Mouse (Mus musculus): ENCODE measurements around the gene Slc27a2. TPM values are rescaled to one million over a fixed set of nuclear protein-coding genes. Genes with fewer than 3 reads are reported as not detected.
A peak's percentile ranks its signal among the peaks of the same experiment; 100 is the strongest.
"Not testable (repeated sequence)": the region's sequence is repeated elsewhere in the genome, so short reads cannot be mapped to it uniquely, and the experiment has no call there.

The Slc27a2 gene
- under 1 TPM in 1 of 2 experiments, not detected in 1; 0.21 TPM for total RNA-seq (2021)
- long read RNA-seq, experiment 1 = 0 reads
- long read RNA-seq, experiment 2 = 0 reads

- intact Hi-C loops (cut with DNase I; ENCODE audit: low total_unique reads) = no loop called here
- DNase-seq = peak; percentile 13
These were observed at the start of gene Slc27a2 for GRCm38 (mm10) chr2:126552357-126553290. TSS of gene Slc27a2 (plus strand) at chr2:126552407.

GRCm38 (mm10) chr2:126505156-126505555, 47.1 kb upstream of the Slc27a2 start:
- intact Hi-C loops (cut with DNase I; ENCODE audit: low total_unique reads) = no loop called here
- peak; percentile 19 for DNase-seq

GRCm38 (mm10) chr2:126507477-126507876, 44.7 kb upstream of the Slc27a2 start:
- intact Hi-C loops (cut with DNase I; ENCODE audit: low total_unique reads) = no loop called here
- no peak for DNase-seq

GRCm38 (mm10) chr2:126508228-126508627, 44.0 kb upstream of the Slc27a2 start:
- intact Hi-C loops (cut with DNase I; ENCODE audit: low total_unique reads) = no loop called here
- no peak for DNase-seq

GRCm38 (mm10) chr2:126515069-126515826, 37.0 kb upstream of the Slc27a2 start:
- DNase-seq = no peak
- intact Hi-C loops (cut with DNase I; ENCODE audit: low total_unique reads) = no loop called here

- DNase-seq = no peak
- intact Hi-C loops (cut with DNase I; ENCODE audit: low total_unique reads) = loop anchor here (10.0 kb wide), 1 partner anchor 625 kb away; no protein-coding TSS in a partner anchor
These were observed 32.2 kb upstream of the Slc27a2 start for GRCm38 (mm10) chr2:126519872-126520581.

- intact Hi-C loops (cut with DNase I; ENCODE audit: low total_unique reads) = loop anchor here (10.0 kb wide), 1 partner anchor 626 kb away; no protein-coding TSS in a partner anchor
- no peak for DNase-seq
These were observed 31.4 kb upstream of the Slc27a2 start for GRCm38 (mm10) chr2:126520828-126521227.

GRCm38 (mm10) chr2:126521471-126521870, 30.7 kb upstream of the Slc27a2 start:
- no peak for DNase-seq
- intact Hi-C loops (cut with DNase I; ENCODE audit: low total_unique reads) = loop anchor here (10.0 kb wide), 1 partner anchor 627 kb away; no protein-coding TSS in a partner anchor

- intact Hi-C loops (cut with DNase I; ENCODE audit: low total_unique reads) = loop anchor here (10.0 kb wide), 1 partner anchor 627 kb away; no protein-coding TSS in a partner anchor
- DNase-seq = no peak
These were observed 30.2 kb upstream of the Slc27a2 start for GRCm38 (mm10) chr2:126522056-126522455.

GRCm38 (mm10) chr2:126523101-126523745, 29.0 kb upstream of the Slc27a2 start:
- intact Hi-C loops (cut with DNase I; ENCODE audit: low total_unique reads) = loop anchor here (10.0 kb wide), 1 partner anchor 628 kb away; no protein-coding TSS in a partner anchor
- DNase-seq = not testable (repeated sequence)

- intact Hi-C loops (cut with DNase I; ENCODE audit: low total_unique reads) = loop anchor here (10.0 kb wide), 1 partner anchor 629 kb away; no protein-coding TSS in a partner anchor
These were observed 27.9 kb upstream of the Slc27a2 start for GRCm38 (mm10) chr2:126524271-126524670.

GRCm38 (mm10) chr2:126527461-126527860, 24.7 kb upstream of the Slc27a2 start:
- intact Hi-C loops (cut with DNase I; ENCODE audit: low total_unique reads) = loop anchor here (10.0 kb wide), 1 partner anchor 633 kb away; no protein-coding TSS in a partner anchor
- no peak for DNase-seq

More at GRCm38 (mm10) chr2:126524271-126524670, 27.9 kb upstream of the Slc27a2 start:
- DNase-seq = no peak

- no peak for DNase-seq
- intact Hi-C loops (cut with DNase I; ENCODE audit: low total_unique reads) = no loop called here
These were observed 21.6 kb upstream of the Slc27a2 start for GRCm38 (mm10) chr2:126530581-126530980.

GRCm38 (mm10) chr2:126537654-126538053, 14.6 kb upstream of the Slc27a2 start:
- intact Hi-C loops (cut with DNase I; ENCODE audit: low total_unique reads) = no loop called here
- no peak for DNase-seq

GRCm38 (mm10) chr2:126540390-126540925, 11.7 kb upstream of the Slc27a2 start:
- intact Hi-C loops (cut with DNase I; ENCODE audit: low total_unique reads) = no loop called here
- no peak for DNase-seq

- intact Hi-C loops (cut with DNase I; ENCODE audit: low total_unique reads) = no loop called here
- DNase-seq = no peak
These were observed 10.0 kb upstream of the Slc27a2 start for GRCm38 (mm10) chr2:126542211-126542610.

- intact Hi-C loops (cut with DNase I; ENCODE audit: low total_unique reads) = no loop called here
These were observed 6.9 kb upstream of the Slc27a2 start for GRCm38 (mm10) chr2:126545297-126545696.

GRCm38 (mm10) chr2:126546392-126546791, 5.8 kb upstream of the Slc27a2 start:
- DNase-seq = no peak
- intact Hi-C loops (cut with DNase I; ENCODE audit: low total_unique reads) = no loop called here

More at GRCm38 (mm10) chr2:126545297-126545696, 6.9 kb upstream of the Slc27a2 start:
- no peak for DNase-seq
